In genomic region chr2:7017384-7018113, GRCm38 (mm10) we compare ENCODE assay signal across 24 mouse cellular contexts.
DNase-seq lines count a peak whose midpoint lies in the region; ATAC-seq and TF ChIP-seq lines count a peak whose summit lies in the region.
"Had no signal": no experiment of that assay in that cellular context is flagged by ENCODE, and none has a peak within 500 bp of the region (broad histone marks: within the 10 kb centered on the region; RNA-seq: fewer than 3 reads in every experiment).

No protein-coding gene starts in this region.

- no peak overlapping the region for H3K27ac ChIP-seq in liver, adult 2 months (replicated peaks; ENCODE audit: insufficient read depth, low read depth, low read length)
- no peak overlapping the region for H3K27ac ChIP-seq in liver, embryonic 12.5 days
- H3K27ac ChIP-seq in neural tube, embryonic 13.5 days (replicated peaks), result no peak overlapping the region
- H3K27ac ChIP-seq in intestine, embryonic 15.5 days, result no peak overlapping the region
- H3K27ac ChIP-seq in intestine, postnatal 0 days (ENCODE audit: low read depth, low read length), result no peak overlapping the region
- H3K27ac ChIP-seq: embryonic facial prominence, embryonic 10.5 days; embryonic facial prominence, embryonic 12.5 days; forebrain, embryonic 13.5 days had no signal

- no peak overlapping the region for H3K9ac ChIP-seq in liver, adult 2 months (ENCODE audit: low read depth, low read length)
- no peak overlapping the region for H3K9ac ChIP-seq in liver, embryonic 12.5 days
- H3K9ac ChIP-seq in neural tube, embryonic 13.5 days, result no peak overlapping the region
- no peak overlapping the region for H3K9ac ChIP-seq in intestine, embryonic 15.5 days
- no peak overlapping the region for H3K9ac ChIP-seq in intestine, postnatal 0 days (ENCODE audit: low read depth, low read length)
- H3K9ac ChIP-seq: embryonic facial prominence, embryonic 12.5 days; forebrain, embryonic 13.5 days had no signal

- no peaks in the 10 kb centered on the region for H3K36me3 ChIP-seq in liver, adult 2 months (ENCODE audit: control insufficient read depth, insufficient read depth, low read length)
- no peaks in the 10 kb centered on the region for H3K36me3 ChIP-seq in liver, embryonic 12.5 days
- no peaks in the 10 kb centered on the region for H3K36me3 ChIP-seq in neural tube, embryonic 13.5 days
- no peaks in the 10 kb centered on the region for H3K36me3 ChIP-seq in intestine, embryonic 15.5 days
- H3K36me3 ChIP-seq in intestine, postnatal 0 days (ENCODE audit: control insufficient read depth, insufficient read depth), result no peaks in the 10 kb centered on the region
- H3K36me3 ChIP-seq: embryonic facial prominence, embryonic 10.5 days; embryonic facial prominence, embryonic 12.5 days; G1E had no signal

- ATAC-seq in liver, embryonic 12.5 days, result no peak
- peak; percentile 53; the same call in 1 of the 2 replicates for ATAC-seq in neural tube, embryonic 13.5 days (ENCODE audit: low read depth)
- peak; percentile 71 for ATAC-seq in intestine, embryonic 15.5 days
- peak; percentile 56; the same call in 1 of the 2 replicates for ATAC-seq in intestine, postnatal 0 days
- ATAC-seq: activated CD4-positive, CD25-positive, alpha-beta regulatory T cell, adult 4 months; CD4-positive, CD25-positive, alpha-beta regulatory T cell, adult 4 months; forebrain, embryonic 13.5 days; Patski had no signal

- H3K4me2 ChIP-seq in liver, embryonic 12.5 days, result no peak overlapping the region
- H3K4me2 ChIP-seq in neural tube, embryonic 13.5 days, result no peak overlapping the region
- no peak overlapping the region for H3K4me2 ChIP-seq in intestine, embryonic 15.5 days (replicated peaks)
- H3K4me2 ChIP-seq in intestine, postnatal 0 days (replicated peaks; ENCODE audit: low read depth), result no peak overlapping the region
- H3K4me2 ChIP-seq: embryonic facial prominence, embryonic 12.5 days; forebrain, embryonic 13.5 days had no signal

- TF ChIP-seq POLR2A in liver, adult 2 months (IDR thresholded peaks at IDR 0.05; ENCODE audit: extremely low read depth, insufficient read depth, low read length), result no peak

- H3K9me3 ChIP-seq in liver, embryonic 12.5 days (replicated peaks), result no peaks in the 10 kb centered on the region
- H3K9me3 ChIP-seq in neural tube, embryonic 13.5 days, result no peaks in the 10 kb centered on the region
- no peaks in the 10 kb centered on the region for H3K9me3 ChIP-seq in intestine, embryonic 15.5 days
- H3K9me3 ChIP-seq in intestine, postnatal 0 days (ENCODE audit: control insufficient read depth), result no peaks in the 10 kb centered on the region
- H3K9me3 ChIP-seq: embryonic facial prominence, embryonic 10.5 days; embryonic facial prominence, embryonic 12.5 days; forebrain, embryonic 13.5 days; G1E had no signal

- H3K4me3 ChIP-seq in liver, adult 2 months (ENCODE audit: insufficient read depth, low read depth, low read length), result no peak overlapping the region
- no peak overlapping the region for H3K4me3 ChIP-seq in liver, embryonic 12.5 days
- H3K4me3 ChIP-seq in neural tube, embryonic 13.5 days, result no peak overlapping the region
- H3K4me3 ChIP-seq in intestine, embryonic 15.5 days (replicated peaks), result no peak overlapping the region
- no peak overlapping the region for H3K4me3 ChIP-seq in intestine, postnatal 0 days (ENCODE audit: low read depth, low read length)
- H3K4me3 ChIP-seq: embryonic facial prominence, embryonic 10.5 days; embryonic facial prominence, embryonic 12.5 days; forebrain, embryonic 13.5 days had no signal

- WGBS in liver, adult 2 months, result 75% methylated on average over 6 of the region's 6 CpGs
- WGBS in liver, embryonic 12.5 days (ENCODE audit: insufficient replicate concordance), result 70% methylated on average over 6 of the region's 6 CpGs
- WGBS in neural tube, embryonic 13.5 days, result 73% methylated on average over 6 of the region's 6 CpGs
- 86% methylated on average over 6 of the region's 6 CpGs for WGBS in intestine, embryonic 15.5 days
- WGBS in intestine, postnatal 0 days, result 78% methylated on average over 6 of the region's 6 CpGs

- no peaks in the 10 kb centered on the region for H3K4me1 ChIP-seq in liver, adult 2 months (ENCODE audit: control insufficient read depth, insufficient read depth, low read length)
- H3K4me1 ChIP-seq in liver, embryonic 12.5 days, result no peaks in the 10 kb centered on the region
- H3K4me1 ChIP-seq in neural tube, embryonic 13.5 days (replicated peaks), result peaks cover 15% of the 10 kb centered on the region
- no peaks in the 10 kb centered on the region for H3K4me1 ChIP-seq in intestine, embryonic 15.5 days (replicated peaks)
- H3K4me1 ChIP-seq in intestine, postnatal 0 days (replicated peaks; ENCODE audit: control insufficient read depth, insufficient read depth, low read length), result no peaks in the 10 kb centered on the region
- H3K4me1 ChIP-seq: embryonic facial prominence, embryonic 10.5 days; embryonic facial prominence, embryonic 12.5 days; forebrain, embryonic 13.5 days had no signal

- H3K79me2 ChIP-seq in liver, adult 2 months (ENCODE audit: control insufficient read depth, insufficient read depth, low read length), result no peaks in the 10 kb centered on the region

- no peak for TF ChIP-seq CTCF in liver, adult 2 months (IDR thresholded peaks at IDR 0.05; ENCODE audit: low read depth, low read length)
- no peak for TF ChIP-seq CTCF in intestine, postnatal 0 days (IDR thresholded peaks at IDR 0.05; ENCODE audit: low read depth)

- H3K27me3 ChIP-seq in liver, adult 2 months (ENCODE audit: control insufficient read depth, insufficient read depth, low read length), result no peaks in the 10 kb centered on the region
- no peaks in the 10 kb centered on the region for H3K27me3 ChIP-seq in liver, embryonic 12.5 days (replicated peaks)
- H3K27me3 ChIP-seq in neural tube, embryonic 13.5 days, result no peaks in the 10 kb centered on the region
- H3K27me3 ChIP-seq in intestine, embryonic 15.5 days (replicated peaks), result no peaks in the 10 kb centered on the region
- no peaks in the 10 kb centered on the region for H3K27me3 ChIP-seq in intestine, postnatal 0 days (replicated peaks; ENCODE audit: control insufficient read depth, insufficient read depth, low read length)
- H3K27me3 ChIP-seq: CH12.LX; embryonic facial prominence, embryonic 12.5 days; forebrain, embryonic 13.5 days; Patski had no signal

- DNase-seq in liver, adult 2 months (ENCODE audit: extremely low read depth, low read depth, low spot score), result peak; percentile 82
- DNase-seq in neural tube, embryonic 10.5 days (ENCODE audit: extremely low spot score, low spot score), result no peak
- no peak for DNase-seq in layer of hippocampus, postnatal 36 days
- DNase-seq: adrenal gland, adult 8-10 months; adrenal gland, postnatal 14 days; adrenal gland, postnatal 36 days; B cell, adult 2 months; cerebellum, adult 11-12 months; cerebellum, adult 2 months; cerebellum, adult 9-10 months; cerebellum, postnatal 10 days; cerebellum, postnatal 25 days had no signal
